Mouse (Mus musculus) embryonic facial prominence, embryonic 15.5 days (tissue): ENCODE measurements around the gene Fsd2. TPM values are rescaled to one million over a fixed set of nuclear protein-coding genes. Genes with fewer than 3 reads are reported as not detected.

Experiments
- ATAC-seq: fragments of 200-750 bp; cut with Nextera tagmentation; 2 replicates; pipeline ENCODE4 v1.8.0; 2017; ENCODE audit warnings: low read depth, moderate TSS enrichment; ENCODE audit not compliant: insufficient number of reproducible peaks, low FRiP score, low TSS enrichment
- H3K27ac ChIP-seq: fragments of 300-500 bp; sonication (generic); replicated peaks from 2 replicates; pipeline ENCODE4 v1.5.1; 2015; ENCODE audit warnings: mild to moderate bottlenecking, inconsistent platforms
- H3K27me3 ChIP-seq: fragments of 300-500 bp; sonication (generic); 2 replicates; pipeline ENCODE4 v1.6.1; 2015; ENCODE audit warnings: inconsistent platforms
- H3K36me3 ChIP-seq: fragments of 300-500 bp; sonication (generic); 2 replicates; pipeline ENCODE4 v1.6.1; 2015; ENCODE audit warnings: mild to moderate bottlenecking, inconsistent platforms
- H3K4me1 ChIP-seq: fragments of 300-500 bp; sonication (generic); 2 replicates; pipeline ENCODE4 v1.6.1; 2015; ENCODE audit warnings: inconsistent platforms
- H3K4me2 ChIP-seq: fragments of 300-500 bp; sonication (generic); replicated peaks from 2 replicates; pipeline ENCODE4 v1.6.1; 2015; ENCODE audit warnings: mild to moderate bottlenecking, inconsistent platforms
- H3K4me3 ChIP-seq: fragments of 300-500 bp; sonication (generic); replicated peaks from 2 replicates; pipeline ENCODE4 v1.5.1; 2015; ENCODE audit warnings: mild to moderate bottlenecking, inconsistent platforms
- H3K9ac ChIP-seq: fragments of 300-500 bp; sonication (generic); 2 replicates; pipeline ENCODE4 v1.6.1; 2015; ENCODE audit warnings: inconsistent platforms
- H3K9me3 ChIP-seq: fragments of 300-500 bp; sonication (generic); replicated peaks from 2 replicates; pipeline ENCODE4 v1.6.1; 2016; ENCODE audit warnings: inconsistent platforms
- WGBS: fragments of 180-500 bp; shearing (Covaris S2); methylation state at CpG from one replicate; pipeline ENCODE4 v1.1.7; 2015; 5-methylcytosine and 5-hydroxymethylcytosine counted together
- polyA plus RNA-seq: library from polyadenylated mRNA; unstranded; fragments of >200 nt; fragmentation: Nextera tagmentation; extraction: Ambion mirVana; gene quantifications from 2 replicates; pipeline ENCODE4 v1.2.1, GENCODE M21; 2015

Gene Fsd2
- polyA plus RNA-seq, 1 experiment from 2014 or later, result 1.2 TPM

DNA sequence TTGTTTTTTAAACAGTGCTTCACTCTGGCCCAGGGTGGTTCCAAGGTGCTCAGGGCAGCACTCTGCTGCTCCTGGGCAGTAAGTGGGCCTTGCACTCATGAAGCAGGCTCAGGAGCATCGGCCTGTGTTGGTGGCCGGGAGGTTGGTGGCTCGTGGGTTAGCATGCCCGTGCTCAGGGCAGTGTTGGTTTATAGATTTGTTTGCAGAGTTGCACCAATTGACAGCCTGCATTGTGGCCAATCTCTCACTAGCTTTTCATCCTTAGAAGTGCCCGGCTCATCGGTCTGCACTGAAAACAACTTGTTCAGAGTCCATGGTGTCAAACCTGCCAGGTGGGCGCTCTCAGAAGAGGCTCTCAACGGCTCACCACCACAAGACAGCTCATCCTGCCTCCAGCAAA is 26.6 kb upstream of the Fsd2 start:
- H3K4me1 ChIP-seq, result no peaks in the 10 kb centered on the region
- ATAC-seq, result no peak
- 91% methylated on average over 8 of the region's 8 CpGs for WGBS
- H3K9ac ChIP-seq, result no peak overlapping the region
- no peak overlapping the region for H3K27ac ChIP-seq
- H3K27me3 ChIP-seq, result no peaks in the 10 kb centered on the region
- H3K4me2 ChIP-seq, result no peak overlapping the region
- no peaks in the 10 kb centered on the region for H3K9me3 ChIP-seq
- H3K36me3 ChIP-seq, result peaks cover 73% of the 10 kb centered on the region
- no peak overlapping the region for H3K4me3 ChIP-seq

- no peaks in the 10 kb centered on the region for H3K27me3 ChIP-seq
- peaks cover 68% of the 10 kb centered on the region for H3K36me3 ChIP-seq
- H3K4me2 ChIP-seq, result no peak overlapping the region
- H3K4me1 ChIP-seq, result no peaks in the 10 kb centered on the region
- H3K27ac ChIP-seq, result no peak overlapping the region
- WGBS, result 85% methylated on average over 9 of the region's 9 CpGs
- ATAC-seq, result no peak
- no peak overlapping the region for H3K9ac ChIP-seq
- no peaks in the 10 kb centered on the region for H3K9me3 ChIP-seq
- no peak overlapping the region for H3K4me3 ChIP-seq
Measured at GRCm38 (mm10) chr7:81592686-81593085, 25.9 kb upstream of the Fsd2 start.

- Histone ChIP-seq H3K27me3 (no peaks in the 10 kb centered on the region), H3K9me3 (no peaks in the 10 kb centered on the region), H3K4me2 (no peak overlapping the region), H3K9ac (no peak overlapping the region), H3K27ac (no peak overlapping the region), H3K36me3 (peaks cover 50% of the 10 kb centered on the region), H3K4me3 (no peak overlapping the region), H3K4me1 (no peaks in the 10 kb centered on the region)
- 89% methylated on average over 4 of the region's 4 CpGs for WGBS
- ATAC-seq, result no peak
Measured at GRCm38 (mm10) chr7:81587238-81587637, 20.5 kb upstream of the Fsd2 start.

DNA sequence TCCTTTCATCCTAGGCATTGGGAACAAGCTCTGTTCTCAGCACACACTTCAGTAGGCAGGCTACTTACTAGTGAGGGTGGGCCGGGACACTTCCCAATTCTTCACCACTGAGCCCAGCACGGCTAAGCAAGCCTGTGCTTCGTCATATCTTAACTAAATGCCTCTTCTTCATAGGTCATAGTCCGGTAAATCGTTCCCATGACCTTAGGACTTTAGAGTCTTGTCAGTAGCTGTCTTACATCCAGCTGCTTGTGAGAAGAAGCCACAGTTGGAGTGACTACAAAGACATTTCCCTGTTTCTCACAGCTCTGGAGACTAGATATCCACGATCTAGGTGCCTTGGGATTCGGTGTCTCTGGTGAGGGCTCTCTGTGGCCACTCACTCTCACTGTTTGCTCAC is 18.6 kb upstream of the Fsd2 start:
- WGBS, result 86% methylated on average over 7 of the region's 7 CpGs
- peaks cover 36% of the 10 kb centered on the region for H3K36me3 ChIP-seq

DNA sequence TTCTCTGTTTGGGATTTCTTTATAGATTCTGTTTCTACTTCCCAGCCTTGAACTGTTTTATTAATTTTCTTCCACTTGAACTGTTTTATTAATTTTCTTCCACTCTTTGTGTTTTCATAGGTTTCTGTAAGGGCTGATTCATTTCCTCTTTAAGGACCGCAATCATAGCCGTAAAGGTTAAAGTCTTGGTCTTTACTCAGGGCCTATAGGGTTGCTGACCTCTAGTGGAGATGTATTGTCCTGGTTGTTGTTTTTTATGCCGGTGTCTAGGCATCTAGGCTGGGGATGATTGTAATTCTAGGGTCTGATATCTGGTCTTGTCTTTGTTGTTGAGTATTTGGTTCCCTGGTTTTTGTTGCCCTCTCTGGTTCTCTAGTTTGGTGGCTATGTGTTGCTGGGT is 16.8 kb upstream of the Fsd2 start:
- Histone ChIP-seq H3K9me3 (no peaks in the 10 kb centered on the region), H3K4me2 (no peak overlapping the region), H3K36me3 (peaks cover 43% of the 10 kb centered on the region), H3K9ac (no peak overlapping the region), H3K27ac (no peak overlapping the region), H3K4me3 (no peak overlapping the region), H3K27me3 (no peaks in the 10 kb centered on the region), H3K4me1 (no peaks in the 10 kb centered on the region)
- ATAC-seq, result no peak
- 70% methylated on average over 3 of the region's 3 CpGs for WGBS

More for the DNA sequence above, 18.6 kb upstream of the Fsd2 start:
- Histone ChIP-seq H3K9me3 (no peaks in the 10 kb centered on the region), H3K4me3 (no peak overlapping the region), H3K27ac (no peak overlapping the region), H3K9ac (no peak overlapping the region), H3K4me1 (no peaks in the 10 kb centered on the region), H3K27me3 (no peaks in the 10 kb centered on the region), H3K4me2 (no peak overlapping the region)
- ATAC-seq, result no peak

DNA sequence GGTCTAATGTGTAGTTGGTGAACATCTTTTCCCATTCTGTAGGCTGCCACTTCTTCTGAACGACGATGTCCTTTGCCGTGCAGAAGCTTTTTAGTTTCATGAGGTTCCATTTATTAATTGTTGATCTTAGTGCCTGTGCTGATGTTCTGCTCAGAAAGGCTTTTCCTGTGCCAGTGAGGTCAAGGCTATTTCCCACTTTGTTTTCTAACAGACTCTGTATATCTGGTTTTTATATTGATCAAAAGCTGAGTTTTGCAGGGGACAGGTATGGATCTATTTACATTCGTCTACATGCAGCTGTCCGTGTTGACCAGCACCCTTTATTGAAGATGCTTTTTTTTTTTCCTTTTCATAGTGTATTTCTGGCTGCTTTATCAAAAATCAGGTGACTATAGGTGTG is 12.6 kb upstream of the Fsd2 start:
- Histone ChIP-seq H3K9ac (no peak overlapping the region), H3K27ac (no peak overlapping the region), H3K36me3 (peaks cover 18% of the 10 kb centered on the region), H3K9me3 (no peaks in the 10 kb centered on the region), H3K4me1 (no peaks in the 10 kb centered on the region), H3K4me2 (no peak overlapping the region), H3K4me3 (no peak overlapping the region), H3K27me3 (no peaks in the 10 kb centered on the region)
- no peak for ATAC-seq
- WGBS, result 95% methylated on average over 5 of the region's 5 CpGs

GRCm38 (mm10) chr7:81578413-81578812 is 11.7 kb upstream of the Fsd2 start:
- Histone ChIP-seq H3K9ac (no peak overlapping the region), H3K36me3 (peaks cover 18% of the 10 kb centered on the region), H3K9me3 (no peaks in the 10 kb centered on the region), H3K27me3 (no peaks in the 10 kb centered on the region), H3K4me3 (no peak overlapping the region), H3K4me2 (no peak overlapping the region), H3K27ac (no peak overlapping the region), H3K4me1 (no peaks in the 10 kb centered on the region)
- no peak for ATAC-seq
- 83% methylated on average over 7 of the region's 7 CpGs for WGBS

GRCm38 (mm10) chr7:81577872-81578271 is 11.1 kb upstream of the Fsd2 start:
- no peak overlapping the region for H3K4me2 ChIP-seq
- H3K27ac ChIP-seq, result no peak overlapping the region
- H3K4me3 ChIP-seq, result no peak overlapping the region
- WGBS, result 91% methylated on average over 3 of the region's 3 CpGs
- peaks cover 18% of the 10 kb centered on the region for H3K36me3 ChIP-seq
- no peaks in the 10 kb centered on the region for H3K27me3 ChIP-seq
- H3K9me3 ChIP-seq, result no peaks in the 10 kb centered on the region
- peaks cover 1% of the 10 kb centered on the region for H3K4me1 ChIP-seq
- H3K9ac ChIP-seq, result no peak overlapping the region
- ATAC-seq, result no peak

DNA sequence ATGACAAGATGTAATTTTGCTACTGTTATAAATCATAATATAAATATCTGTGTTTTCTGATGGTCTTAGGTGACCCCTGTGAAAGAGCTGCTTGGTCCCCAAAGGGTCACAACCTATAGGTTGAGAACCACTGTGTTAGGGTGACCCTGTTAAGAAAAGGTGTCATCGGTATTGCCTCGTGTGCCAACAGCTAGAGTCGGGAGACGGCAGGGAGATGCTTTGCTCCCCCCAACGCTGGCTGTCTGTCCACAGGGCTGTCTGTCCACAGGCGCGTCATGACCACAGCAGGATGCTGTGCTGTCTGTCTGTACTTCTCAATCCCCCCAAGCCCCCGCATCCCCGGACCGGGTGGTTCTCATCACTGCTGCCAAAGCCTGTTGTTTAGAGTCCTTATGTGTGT is 8.9 kb upstream of the Fsd2 start:
- Histone ChIP-seq H3K9me3 (no peaks in the 10 kb centered on the region), H3K27me3 (no peaks in the 10 kb centered on the region), H3K4me3 (no peak overlapping the region), H3K4me2 (no peak overlapping the region), H3K9ac (no peak overlapping the region), H3K4me1 (peaks cover 11% of the 10 kb centered on the region), H3K36me3 (peaks cover 18% of the 10 kb centered on the region), H3K27ac (no peak overlapping the region)
- no peak for ATAC-seq
- 92% methylated on average over 10 of the region's 10 CpGs for WGBS

- peaks cover 11% of the 10 kb centered on the region for H3K4me1 ChIP-seq
- no peak for ATAC-seq
- peaks cover 8% of the 10 kb centered on the region for H3K36me3 ChIP-seq
- H3K9ac ChIP-seq, result no peak overlapping the region
- no peak overlapping the region for H3K4me3 ChIP-seq
- no peaks in the 10 kb centered on the region for H3K27me3 ChIP-seq
- no peak overlapping the region for H3K4me2 ChIP-seq
- H3K9me3 ChIP-seq, result no peaks in the 10 kb centered on the region
- H3K27ac ChIP-seq, result no peak overlapping the region
- 94% methylated on average over 9 of the region's 9 CpGs for WGBS
Measured at GRCm38 (mm10) chr7:81573821-81574220, 7.1 kb upstream of the Fsd2 start.

- no peak for ATAC-seq
- Histone ChIP-seq H3K36me3 (peaks cover 3% of the 10 kb centered on the region), H3K4me2 (no peak overlapping the region), H3K4me3 (no peak overlapping the region), H3K27ac (no peak overlapping the region), H3K9ac (no peak overlapping the region), H3K9me3 (no peaks in the 10 kb centered on the region), H3K27me3 (no peaks in the 10 kb centered on the region), H3K4me1 (peaks cover 11% of the 10 kb centered on the region)
- 80% methylated on average over 6 of the region's 6 CpGs for WGBS
Measured at GRCm38 (mm10) chr7:81573397-81573796, 6.7 kb upstream of the Fsd2 start.

DNA sequence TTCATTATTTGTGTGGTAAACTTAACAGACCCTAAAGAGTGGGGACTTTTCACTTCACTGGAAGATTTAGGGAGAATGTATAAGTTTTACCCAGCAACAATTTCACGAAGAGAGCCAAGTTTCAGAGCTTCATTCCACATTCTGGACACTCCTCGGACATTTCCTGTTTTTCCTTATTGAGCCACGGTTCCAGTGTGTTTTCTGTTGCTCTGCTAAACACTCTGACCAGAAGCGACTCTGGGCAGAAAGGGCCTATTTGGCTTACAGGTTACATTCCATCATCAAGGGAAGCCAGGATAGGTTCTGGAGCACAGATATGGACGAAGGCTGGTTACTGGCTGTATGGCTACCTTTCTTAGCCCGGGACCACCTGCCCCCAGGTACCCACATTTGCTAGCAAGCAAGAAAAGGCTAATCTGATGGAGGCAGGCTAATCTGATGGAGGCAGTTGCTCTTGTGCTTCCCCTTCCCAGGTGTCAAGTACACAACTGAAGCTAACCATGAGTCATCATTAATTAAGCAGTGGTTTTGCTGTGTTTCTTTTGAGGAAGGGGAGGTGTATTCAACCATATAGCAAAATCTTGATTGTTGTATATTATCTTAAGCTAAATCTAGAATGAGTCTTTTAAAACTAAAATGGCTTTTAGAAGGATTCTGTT is 6.0 kb upstream of the Fsd2 start:
- peak overlapping the region; percentile 60 for H3K4me2 ChIP-seq
- 62% methylated on average over 6 of the region's 6 CpGs for WGBS

More for the DNA sequence above, 6.0 kb upstream of the Fsd2 start:
- Histone ChIP-seq H3K27ac (no peak overlapping the region), H3K4me3 (peak overlapping the region; percentile 92), H3K4me1 (peaks cover 11% of the 10 kb centered on the region), H3K9me3 (no peaks in the 10 kb centered on the region), H3K36me3 (no peaks in the 10 kb centered on the region; the same call in 1 of the 2 replicates), H3K27me3 (no peaks in the 10 kb centered on the region), H3K9ac (no peak overlapping the region)
- no peak for ATAC-seq
